Mouse (Mus musculus): ENCODE measurements around the gene Gm7534.

Gene Gm7534

GRCm38 (mm10) chr4:134202904-134203303 is at the start of gene Gm7534:
TSS of gene Gm7534 (minus strand) at chr4:134203004.
- no peak for DNase-seq (ENCODE audit: low read depth, low spot score)

DNA sequence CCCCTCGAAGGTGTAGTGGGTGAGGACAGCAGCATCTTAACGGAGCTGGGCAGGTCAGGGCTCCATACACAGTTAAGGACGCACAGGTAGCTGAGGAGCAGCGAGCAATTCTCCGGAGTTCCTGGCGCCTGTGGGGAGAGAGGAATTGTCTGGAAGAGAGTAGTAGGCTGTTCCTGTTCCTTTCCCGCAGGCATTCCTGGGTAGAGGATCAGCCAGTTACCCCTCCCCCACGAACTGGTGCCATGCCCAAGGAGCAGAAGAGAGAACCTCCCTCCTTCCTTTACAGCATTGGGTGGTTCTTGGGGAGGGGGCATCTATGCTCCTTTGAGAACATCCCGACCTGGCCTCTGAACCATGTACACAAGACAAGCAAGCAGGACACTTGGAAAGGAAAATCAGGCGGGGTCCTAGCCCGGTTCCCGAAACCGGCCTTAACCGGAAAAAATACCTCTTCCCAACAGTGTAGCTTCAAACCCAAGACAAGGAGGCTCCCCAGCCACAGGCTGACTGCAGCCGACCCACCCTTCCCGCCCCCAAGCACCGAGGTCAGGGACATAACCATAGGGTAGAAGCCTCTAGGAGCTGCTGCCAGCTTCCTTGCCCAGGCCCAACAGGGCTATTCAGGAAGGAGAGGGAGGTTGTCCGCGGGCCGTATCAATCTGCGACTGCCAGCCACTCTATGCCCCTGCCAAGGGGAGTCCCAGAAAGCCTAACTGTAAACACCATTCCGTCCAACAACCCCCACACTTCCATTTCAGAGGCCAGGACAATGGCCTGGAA is 49.5 kb upstream of the Gm7534 start:
- DNase-seq (ENCODE audit: low read depth, low spot score) = no peak

DNA sequence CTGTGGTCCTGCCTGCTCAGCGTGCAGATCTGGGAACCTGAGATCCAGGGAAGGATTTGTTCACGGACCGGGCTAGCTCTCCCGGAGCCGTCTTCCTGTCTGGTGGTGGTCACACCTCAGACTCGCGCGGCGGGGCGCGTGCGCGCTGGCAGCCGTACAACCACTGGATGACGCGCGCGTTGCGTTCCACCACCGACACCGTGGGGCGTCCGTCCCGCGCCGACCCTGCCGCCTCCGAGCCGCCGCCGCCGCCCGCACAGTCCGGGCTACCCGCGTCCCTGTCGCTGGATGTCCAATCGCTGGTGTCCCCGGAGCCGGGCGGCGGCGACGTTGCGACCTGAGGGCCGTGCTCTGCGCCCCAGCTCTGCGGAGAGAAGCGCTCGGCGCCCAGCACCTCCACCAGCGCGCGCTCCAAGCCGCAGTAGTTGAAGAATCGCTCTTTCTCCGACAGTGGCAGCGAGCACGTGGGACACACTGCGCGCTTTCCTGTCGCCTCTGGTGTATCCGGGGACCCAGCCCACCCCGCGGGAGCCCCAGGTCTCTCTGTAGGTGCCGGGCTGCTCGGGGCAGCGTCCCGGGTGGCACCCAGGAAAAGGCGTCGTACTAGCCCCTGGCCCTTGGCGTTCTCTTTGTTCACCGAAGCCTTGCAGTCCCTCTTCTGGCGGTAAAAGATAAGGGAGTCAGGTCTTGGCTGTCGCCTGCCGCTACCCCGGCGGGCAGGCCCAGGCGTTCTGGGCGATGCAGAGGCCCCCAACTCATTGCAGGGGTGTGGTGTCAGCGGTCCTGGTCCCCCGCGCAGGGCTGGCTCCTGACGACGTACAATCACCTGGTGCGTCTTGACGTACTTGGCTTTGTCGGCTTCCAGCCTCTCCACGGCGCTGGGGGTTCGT is 48.7 kb upstream of the Gm7534 start:
- peak; percentile 64 for DNase-seq (ENCODE audit: low read depth, low spot score)

DNA sequence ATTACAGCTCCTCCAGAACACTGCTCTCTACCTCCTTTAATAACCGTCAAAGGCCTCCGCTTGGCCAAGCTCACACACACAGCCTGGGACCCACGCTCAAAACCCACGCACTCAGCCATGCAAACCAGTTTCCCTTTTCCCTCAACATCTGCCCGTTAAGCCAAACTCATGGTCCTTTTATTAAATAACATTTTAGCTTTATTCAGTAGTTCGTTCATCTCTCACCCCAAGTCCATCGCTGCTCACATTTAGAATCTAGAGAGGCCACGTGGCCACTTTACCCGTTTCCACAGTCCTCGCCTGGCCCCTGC is 48.1 kb upstream of the Gm7534 start:
- peak; percentile 25 for DNase-seq (ENCODE audit: low read depth, low spot score)

DNA sequence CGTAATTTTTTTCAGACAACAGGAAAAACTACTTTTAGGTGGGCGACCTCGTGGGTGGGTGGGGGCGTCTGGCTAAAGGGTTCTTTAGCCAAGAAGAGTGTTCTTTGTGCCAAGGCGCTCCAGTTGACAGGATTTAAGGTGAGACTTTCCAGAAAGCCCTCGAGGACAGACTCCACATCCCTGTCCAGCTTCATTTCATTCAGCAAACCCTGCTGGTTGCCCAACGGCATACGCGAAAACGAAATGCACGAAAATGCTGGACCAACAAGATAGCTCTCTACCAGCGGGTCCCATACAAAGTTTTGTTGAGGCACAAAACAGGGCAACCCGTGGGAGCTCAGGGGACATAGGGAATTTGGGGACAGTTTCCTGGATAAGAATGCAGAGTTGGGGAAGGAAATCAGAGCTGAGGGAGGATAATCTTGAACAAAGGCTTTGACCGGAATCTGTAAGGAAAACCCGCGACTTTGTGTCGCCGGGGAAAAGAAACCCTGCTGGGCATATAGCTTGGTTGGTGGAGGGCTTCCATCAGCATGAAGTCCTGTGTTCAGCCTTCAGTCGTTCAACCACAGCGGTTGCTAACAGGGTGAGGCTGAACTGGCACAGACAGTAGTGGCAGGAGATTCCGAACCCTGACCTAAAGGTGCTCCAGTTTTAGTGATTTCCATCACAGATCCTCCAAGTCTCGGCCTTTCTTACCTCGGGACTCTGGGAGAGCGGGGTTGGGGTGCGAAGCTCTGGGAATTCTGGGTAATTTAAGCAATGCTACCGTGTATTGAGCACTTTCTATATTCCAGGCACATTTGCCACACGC is 47.5 kb upstream of the Gm7534 start:
- no peak for DNase-seq (ENCODE audit: low read depth, low spot score)

DNA sequence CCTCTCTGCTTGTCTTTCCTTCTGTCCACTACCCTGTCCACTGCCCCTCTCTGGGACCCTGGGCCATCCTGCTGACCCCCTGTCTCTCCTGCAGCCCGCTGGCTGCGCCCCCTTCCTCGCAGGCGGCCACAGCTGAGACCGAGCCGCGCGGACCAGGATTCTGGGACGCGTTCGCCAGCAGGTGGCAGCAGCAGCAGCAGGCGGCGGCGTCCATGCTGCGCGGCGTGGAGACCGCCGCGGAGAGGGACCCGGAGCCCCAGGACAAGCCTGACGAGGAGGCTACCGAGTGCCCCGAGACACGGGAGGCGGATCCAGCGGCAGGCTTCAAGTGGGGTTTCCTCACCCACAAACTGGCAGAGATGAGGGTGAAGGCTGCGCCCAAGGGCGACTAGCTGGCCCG is 46.8 kb upstream of the Gm7534 start:
- DNase-seq (ENCODE audit: low read depth, low spot score) = peak; percentile 62

- DNase-seq (ENCODE audit: low read depth, low spot score) = no peak
These were observed 44.0 kb upstream of the Gm7534 start, which contains the start of gene Gm30191 for GRCm38 (mm10) chr4:134246719-134247258. TSS of gene Gm30191 (plus strand) at chr4:134246935.

DNA sequence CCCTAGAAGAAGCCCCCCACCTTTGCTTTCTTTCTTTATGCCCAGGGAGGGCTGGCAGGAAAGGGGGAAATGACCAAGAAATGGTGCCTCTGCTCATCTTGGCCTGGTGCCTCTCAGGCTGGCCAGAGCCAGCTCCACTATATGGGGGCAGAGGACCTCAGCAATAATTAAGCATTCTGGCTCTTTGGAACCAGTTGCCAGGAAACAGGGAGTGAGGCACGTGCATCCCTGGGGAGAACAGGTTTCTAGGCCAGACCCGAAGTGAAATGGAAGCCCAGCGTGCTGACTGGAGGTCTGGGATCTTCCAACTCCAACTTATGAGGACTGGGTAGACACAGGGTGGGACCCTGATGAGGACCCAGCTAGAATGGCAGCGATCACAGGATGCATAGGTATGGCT is 43.5 kb upstream of the Gm7534 start:
- DNase-seq (ENCODE audit: low read depth, low spot score) = no peak

- peak; percentile 93 for DNase-seq (ENCODE audit: low read depth, low spot score)
These were observed 42.5 kb upstream of the Gm7534 start, which contains the start of gene Zfp593 for GRCm38 (mm10) chr4:134245148-134245843. TSS of gene Zfp593 (minus strand) at chr4:134245592.

- no peak for DNase-seq (ENCODE audit: low read depth, low spot score)
These were observed 40.9 kb upstream of the Gm7534 start, which contains the start of gene E130218I03Rik for GRCm38 (mm10) chr4:134243516-134244250. TSS of gene E130218I03Rik (plus strand) at chr4:134243662.

GRCm38 (mm10) chr4:134238686-134239085 is 35.9 kb upstream of the Gm7534 start:
- peak; percentile 35 for DNase-seq (ENCODE audit: low read depth, low spot score)

DNA sequence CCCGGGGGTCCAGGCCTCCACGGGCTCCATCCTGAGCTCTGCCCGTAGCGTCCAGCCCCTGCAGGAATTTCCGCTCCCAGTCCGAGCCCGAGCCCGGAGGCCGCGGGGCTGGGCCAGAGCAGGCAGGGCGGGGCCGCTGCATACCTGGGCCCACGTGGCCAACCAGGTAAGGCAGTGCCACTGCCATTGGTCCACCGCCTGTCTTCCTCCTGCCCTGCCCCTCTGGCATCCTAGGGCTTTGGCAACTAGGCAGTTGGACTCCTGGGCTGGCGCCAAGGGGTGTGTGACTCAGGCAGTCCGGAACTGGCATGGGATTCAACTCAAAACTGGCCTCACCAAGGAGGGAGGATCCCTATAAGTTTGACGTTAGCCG is 35.5 kb upstream of the Gm7534 start, which contains the start of gene Cnksr1:
Gene Cnksr1 (minus strand): TSS at position 121 of the 373 bp plus-strand sequence.
- peak; percentile 63 for DNase-seq (ENCODE audit: low read depth, low spot score)

DNA sequence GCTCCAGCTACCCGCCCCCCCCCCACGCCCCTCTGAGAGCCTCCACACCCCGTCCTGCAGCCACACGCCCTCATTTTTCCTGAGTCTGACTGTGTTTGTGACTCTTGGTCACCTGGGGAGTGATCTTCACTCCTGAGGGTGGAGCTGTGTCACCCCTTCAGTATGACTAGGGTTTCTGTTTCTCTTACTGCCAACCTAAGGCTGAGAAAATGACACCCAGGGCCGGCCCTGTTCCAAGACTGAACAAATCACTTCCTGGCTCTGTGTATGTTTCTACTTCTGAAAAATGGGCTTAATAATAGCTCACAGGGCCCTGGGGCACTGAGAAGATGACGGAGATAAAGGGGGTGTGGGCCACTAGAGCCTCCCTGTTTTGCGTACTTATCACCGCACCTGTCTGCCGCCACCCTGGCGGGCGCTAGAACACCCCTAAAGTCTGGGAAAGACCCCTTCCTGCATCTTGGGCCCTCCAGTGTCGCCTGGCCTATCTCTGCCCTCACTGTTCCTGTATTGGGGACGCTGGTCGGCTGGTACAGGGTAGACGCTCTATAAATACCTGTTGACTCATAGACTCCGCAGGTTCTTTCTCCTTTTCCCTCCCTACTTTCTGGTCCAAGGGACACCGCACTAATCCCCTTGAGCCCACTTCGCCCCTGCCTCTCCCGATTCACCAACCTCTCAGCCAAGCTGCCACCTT is 34.9 kb upstream of the Gm7534 start:
- DNase-seq (ENCODE audit: low read depth, low spot score) = no peak

DNA sequence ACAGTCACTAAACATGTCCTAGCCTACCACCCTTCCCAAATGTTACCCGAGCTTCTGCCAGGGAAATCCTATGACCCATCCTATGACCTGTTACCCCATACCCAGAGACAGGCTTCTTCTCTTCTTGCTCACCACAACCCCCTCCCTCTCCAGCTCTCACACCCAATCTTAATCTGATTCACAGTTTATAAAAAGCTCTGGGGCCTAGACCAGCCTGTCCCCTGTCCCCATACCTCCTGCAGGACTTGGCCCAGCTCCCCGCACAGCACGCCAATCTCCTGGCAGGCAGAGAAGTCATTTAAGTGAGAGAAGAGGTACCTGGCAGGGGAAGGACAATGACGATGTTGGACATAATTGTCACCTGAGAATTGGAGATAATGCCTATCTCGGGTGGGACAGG is 32.1 kb upstream of the Gm7534 start:
- DNase-seq (ENCODE audit: low read depth, low spot score) = no peak

DNA sequence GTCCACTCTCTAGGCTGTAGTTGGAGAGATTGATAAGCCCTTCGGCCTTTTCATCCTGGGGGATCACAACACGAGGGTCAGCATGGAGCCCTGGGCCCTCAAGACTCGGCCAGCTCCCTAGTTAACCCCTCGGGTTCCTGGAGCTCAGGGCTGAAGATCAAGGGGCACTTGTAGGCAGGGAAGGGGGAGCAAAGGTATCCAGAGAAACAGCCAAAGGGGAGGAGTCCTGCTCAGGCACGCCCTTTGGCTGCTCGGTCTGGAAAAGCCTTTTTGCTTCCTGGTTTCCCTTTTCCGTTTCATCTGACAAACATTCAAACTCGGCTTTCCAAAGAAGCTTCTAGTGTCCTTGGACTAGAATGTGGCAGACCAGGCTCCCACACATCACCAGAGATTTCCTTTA is 27.6 kb upstream of the Gm7534 start:
- DNase-seq (ENCODE audit: low read depth, low spot score) = no peak

- DNase-seq (ENCODE audit: low read depth, low spot score) = peak; percentile 37
These were observed 24.4 kb upstream of the Gm7534 start, which contains the start of gene Catsper4 for GRCm38 (mm10) chr4:134227194-134227593. TSS of gene Catsper4 (minus strand) at chr4:134227383.

DNA sequence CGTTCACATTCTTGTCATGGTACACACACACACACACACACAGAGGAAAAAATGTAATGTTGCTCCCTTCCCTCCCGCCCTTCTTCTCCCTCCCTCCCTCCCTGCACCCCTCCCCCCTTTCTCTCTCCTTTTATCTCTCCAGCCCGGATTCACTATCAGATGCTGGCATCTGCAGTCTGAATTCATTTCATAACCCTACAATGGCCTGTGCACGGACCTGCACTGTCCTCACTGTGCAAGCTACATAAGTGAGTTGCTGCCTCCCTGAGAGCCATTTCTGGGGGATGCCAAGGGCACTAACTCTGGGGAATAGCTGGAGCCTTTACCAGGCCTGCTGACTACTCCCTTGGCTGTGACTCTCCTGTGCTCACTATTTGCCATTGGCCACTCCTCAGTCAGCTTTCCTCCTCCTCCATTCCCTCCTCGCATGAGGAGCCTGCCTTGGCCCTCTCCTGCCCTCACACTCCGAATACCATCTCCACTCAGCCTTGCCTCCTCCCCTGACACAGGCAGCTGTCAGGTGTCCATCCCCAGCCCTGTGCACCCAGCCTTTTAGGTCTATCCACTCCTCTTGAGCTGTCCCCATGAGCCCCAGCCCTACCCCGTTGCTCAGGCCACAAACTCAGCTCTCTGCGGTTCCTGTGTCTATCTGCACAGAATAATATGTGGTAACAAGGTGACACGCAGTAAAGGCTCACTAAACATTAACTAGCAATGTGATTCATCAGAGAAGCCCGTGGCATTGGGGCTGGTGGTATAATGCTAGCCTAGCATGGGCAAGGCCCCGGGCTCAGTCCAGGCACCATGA is 20.2 kb upstream of the Gm7534 start:
- no peak for DNase-seq (ENCODE audit: low read depth, low spot score)

GRCm38 (mm10) chr4:134206488-134207053 is 3.8 kb upstream of the Gm7534 start:
- no peak for DNase-seq (ENCODE audit: low read depth, low spot score)

Data from brain, adult 2 months (tissue).